In the genomic region with DNA sequence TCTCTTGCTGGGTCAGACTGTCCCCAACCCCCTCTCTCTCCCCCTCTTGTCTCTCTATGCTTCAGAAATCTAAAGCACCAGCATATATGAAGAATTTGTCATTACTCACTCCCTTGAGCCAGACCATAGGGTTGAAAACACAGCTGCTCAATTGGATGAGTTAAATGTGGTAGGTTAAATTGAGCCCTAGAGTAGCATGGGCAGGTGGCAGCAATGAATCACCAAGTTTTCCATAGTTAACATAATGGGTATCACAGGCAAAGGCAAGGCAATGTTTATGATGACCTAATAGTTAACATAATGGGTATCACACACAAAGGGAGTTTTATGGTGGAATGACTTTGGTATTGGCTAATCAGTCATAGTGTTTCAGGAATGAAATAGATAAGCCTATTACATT, we compare ENCODE assay signal across 24 mouse cellular contexts.
A peak's percentile ranks its signal among the peaks of the same experiment; 100 is the strongest.
DNase-seq lines count a peak whose midpoint lies in the region; ATAC-seq and TF ChIP-seq lines count a peak whose summit lies in the region.
"Had no signal": no experiment of that assay in that cellular context is flagged by ENCODE, and none has a peak within 500 bp of the region (broad histone marks: within the 10 kb centered on the region; RNA-seq: fewer than 3 reads in every experiment).

No protein-coding gene starts in this region.

- no peak overlapping the region for H3K27ac ChIP-seq in midbrain, embryonic 13.5 days
- H3K27ac ChIP-seq: embryonic facial prominence, embryonic 13.5 days; embryonic facial prominence, embryonic 15.5 days; forebrain, embryonic 10.5 days; forebrain, embryonic 12.5 days had no signal

- H3ac ChIP-seq in C2C12 (ENCODE audit: control insufficient read depth, insufficient read length, low read depth) (no peak overlapping the region), myocyte (ENCODE audit: control insufficient read depth, insufficient read length) (no peak overlapping the region)

- H3K4me1 ChIP-seq in midbrain, embryonic 13.5 days (replicated peaks), result no peaks in the 10 kb centered on the region
- H3K4me1 ChIP-seq: embryonic facial prominence, embryonic 13.5 days; embryonic facial prominence, embryonic 15.5 days; forebrain, embryonic 10.5 days; forebrain, embryonic 12.5 days had no signal

- H3K36me3 ChIP-seq in C2C12 (ENCODE audit: control insufficient read depth, insufficient read depth) (no peaks in the 10 kb centered on the region), myocyte (ENCODE audit: control insufficient read depth, insufficient read depth) (no peaks in the 10 kb centered on the region)
- no peaks in the 10 kb centered on the region for H3K36me3 ChIP-seq in midbrain, embryonic 13.5 days
- H3K36me3 ChIP-seq: embryonic facial prominence, embryonic 13.5 days; embryonic facial prominence, embryonic 15.5 days; forebrain, embryonic 10.5 days; forebrain, embryonic 12.5 days; G1E had no signal

- no peak for ATAC-seq in midbrain, embryonic 13.5 days
- ATAC-seq: activated CD4-positive, CD25-positive, alpha-beta regulatory T cell, adult 4 months; forebrain, embryonic 14.5 days; forebrain, embryonic 16.5 days; Patski had no signal

- H3K9ac ChIP-seq in midbrain, embryonic 13.5 days (replicated peaks), result no peak overlapping the region
- H3K9ac ChIP-seq: embryonic facial prominence, embryonic 13.5 days; embryonic facial prominence, embryonic 15.5 days; forebrain, embryonic 12.5 days had no signal

- H3K79me2 ChIP-seq in C2C12 (ENCODE audit: control insufficient read depth, insufficient read depth), result no peaks in the 10 kb centered on the region
- no peaks in the 10 kb centered on the region for H3K79me2 ChIP-seq in myocyte (ENCODE audit: control insufficient read depth, insufficient read depth)

- TF ChIP-seq CTCF in C2C12 (IDR thresholded peaks at IDR 0.05; ENCODE audit: control insufficient read depth, insufficient read depth, insufficient read length), result no peak

- peak; percentile 29 for DNase-seq in brain, adult 2 months (ENCODE audit: low read depth, low spot score)
- DNase-seq in adrenal gland, adult 8-10 months, result no peak
- DNase-seq: adrenal gland, postnatal 10 days; adrenal gland, postnatal 25 days; B cell, adult 2 months; cerebellum, adult 11-12 months; cerebellum, adult 2 months; cerebellum, adult 9-10 months; cerebellum, postnatal 10 days; cerebellum, postnatal 25 days; embryo, embryonic 11 days had no signal

- H3K4me3 ChIP-seq in C2C12 (ENCODE audit: insufficient read depth, poor library complexity, severe bottlenecking), result no peak overlapping the region
- H3K4me3 ChIP-seq in myocyte, result no peak overlapping the region
- no peak overlapping the region for H3K4me3 ChIP-seq in midbrain, embryonic 13.5 days (replicated peaks)
- H3K4me3 ChIP-seq: embryonic facial prominence, embryonic 13.5 days; embryonic facial prominence, embryonic 15.5 days; erythroblast, embryonic 14.5 days; forebrain, embryonic 10.5 days; forebrain, embryonic 12.5 days had no signal

- no peaks in the 10 kb centered on the region for H3K79me3 ChIP-seq in C2C12 (ENCODE audit: low read depth)

- H3K27me3 ChIP-seq in C2C12 (ENCODE audit: control insufficient read depth, insufficient read depth, insufficient read length) (no peaks in the 10 kb centered on the region), myocyte (ENCODE audit: control insufficient read depth, insufficient read depth, insufficient read length) (no peaks in the 10 kb centered on the region)
- no peaks in the 10 kb centered on the region for H3K27me3 ChIP-seq in midbrain, embryonic 13.5 days
- H3K27me3 ChIP-seq: embryonic facial prominence, embryonic 13.5 days; embryonic facial prominence, embryonic 15.5 days; forebrain, embryonic 12.5 days; Patski had no signal

- TF ChIP-seq POLR2A in myocyte (IDR thresholded peaks at IDR 0.05; ENCODE audit: insufficient read length, low read depth), result no peak

- H3K9me3 ChIP-seq in midbrain, embryonic 13.5 days, result no peaks in the 10 kb centered on the region
- H3K9me3 ChIP-seq: embryonic facial prominence, embryonic 13.5 days; embryonic facial prominence, embryonic 15.5 days; forebrain, embryonic 10.5 days; forebrain, embryonic 12.5 days; G1E had no signal

- H3K4me2 ChIP-seq in myocyte (ENCODE audit: low read depth), result peak overlapping the region; percentile 22
- H3K4me2 ChIP-seq in midbrain, embryonic 13.5 days (replicated peaks), result no peak overlapping the region
- H3K4me2 ChIP-seq: embryonic facial prominence, embryonic 13.5 days; embryonic facial prominence, embryonic 15.5 days; forebrain, embryonic 12.5 days had no signal

TF ChIP-seq in C2C12, 6 proteins besides CTCF, POLR2A, EP300 and RAD21:
- TF ChIP-seq FOSL1 (IDR thresholded peaks at IDR 0.05; ENCODE audit: insufficient read depth, low read length, poor library complexity, severe bottlenecking) (no peak), MYOD1 (IDR thresholded peaks at IDR 0.05; ENCODE audit: control insufficient read depth, insufficient read length, low read depth) (peak; percentile 99)

TF ChIP-seq in myocyte, 11 proteins besides CTCF, POLR2A, EP300 and RAD21:
- peak in 2 of 3 experiments; percentile 45 to 63 for TF ChIP-seq MYOD1 (IDR thresholded peaks at IDR 0.05; ENCODE audit: control insufficient read depth in 1 of 3, insufficient read length in 2 of 3, low read depth in 2 of 3)
- no peak for TF ChIP-seq REST (IDR thresholded peaks at IDR 0.05; ENCODE audit: insufficient read depth, insufficient read length)
